Mouse (Mus musculus) forebrain, embryonic 16.5 days (tissue): Measurements from ENCODE around the gene Qrfp. TPM values are rescaled to one million over a fixed set of nuclear protein-coding genes. Genes with fewer than 3 reads are reported as not detected.
A peak's percentile ranks its signal among the peaks of the same experiment; 100 is the strongest.

Experiments used
- ATAC-seq: fragments of 200-750 bp; cut with Nextera tagmentation; 2 replicates; pipeline ENCODE4 v1.8.0; 2017; ENCODE audit warnings: mild to moderate bottlenecking, moderate library complexity
- H3K27ac ChIP-seq: fragments of 300-500 bp; sonication (generic); 2 replicates; pipeline ENCODE4 v1.5.1; 2014; ENCODE audit warnings: low read length, control low read depth
- H3K27me3 ChIP-seq: fragments of 300-500 bp; sonication (generic); replicated peaks from 2 replicates; pipeline ENCODE4 v1.6.1; 2014; ENCODE audit warnings: low read length; ENCODE audit not compliant: control insufficient read depth, insufficient read depth
- H3K36me3 ChIP-seq: fragments of 300-500 bp; sonication (generic); 2 replicates; pipeline ENCODE4 v1.6.1; 2014; ENCODE audit not compliant: control insufficient read depth, insufficient read depth
- H3K4me1 ChIP-seq: fragments of 300-500 bp; sonication (generic); replicated peaks from 2 replicates; pipeline ENCODE4 v1.6.1; 2014; ENCODE audit warnings: low read length; ENCODE audit not compliant: control insufficient read depth, insufficient read depth
- H3K4me2 ChIP-seq: fragments of 300-500 bp; sonication (generic); 2 replicates; pipeline ENCODE4 v1.6.1; 2014; ENCODE audit warnings: mild to moderate bottlenecking, low read length, control low read depth
- H3K4me3 ChIP-seq: fragments of 300-500 bp; sonication (generic); replicated peaks from 2 replicates; pipeline ENCODE4 v1.5.1; 2014; ENCODE audit warnings: mild to moderate bottlenecking, low read length, control low read depth
- H3K9ac ChIP-seq: fragments of 300-500 bp; sonication (generic); replicated peaks from 2 replicates; pipeline ENCODE4 v1.6.1; 2014; ENCODE audit warnings: low read depth, low read length, control low read depth
- H3K9me3 ChIP-seq: fragments of 300-500 bp; sonication (generic); 2 replicates; pipeline ENCODE4 v1.6.1; 2016; ENCODE audit warnings: low read length; ENCODE audit not compliant: control insufficient read depth
- WGBS: fragments of 180-500 bp; shearing (Covaris S2); extraction: QIAGEN DNeasy Blood & Tissue Kit; methylation state at CpG from one replicate; pipeline ENCODE4 v1.1.7; 2014; 5-methylcytosine and 5-hydroxymethylcytosine counted together
- polyA plus RNA-seq: library from polyadenylated mRNA; unstranded; fragments of >200 nt; fragmentation: Nextera tagmentation; extraction: Ambion mirVana; gene quantifications from 2 replicates; pipeline ENCODE4 v1.2.1, GENCODE M21; 2015

Qrfp gene
- polyA plus RNA-seq: 0.06 TPM in 1 of 2 replicates, not detected in the other

DNA sequence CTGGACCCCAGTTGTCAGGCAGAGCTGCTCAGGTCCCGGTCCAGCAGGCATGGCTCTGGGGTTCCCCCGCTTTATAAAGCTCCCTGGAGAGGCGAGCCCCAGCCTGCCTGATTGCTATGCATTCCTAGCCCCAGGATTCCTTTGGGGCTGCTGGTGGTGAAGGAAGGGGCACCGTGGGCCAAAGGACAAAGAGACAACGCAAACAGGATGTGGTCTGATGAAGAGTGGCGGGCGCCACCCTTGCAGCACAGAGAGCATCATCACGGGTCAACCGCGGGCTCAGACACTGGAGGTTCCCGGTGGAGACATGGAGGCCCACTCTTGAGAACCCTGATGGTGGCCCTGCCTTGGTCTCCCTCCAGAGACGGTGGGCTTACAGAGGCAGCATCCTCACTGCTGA, at the start of gene Qrfp:
Gene Qrfp, minus strand, starts transcription at position 137 of the 400 bp plus-strand sequence.
- H3K36me3 ChIP-seq: no peaks in the 10 kb centered on the region
- H3K4me2 ChIP-seq: no peak within 1 kb of the TSS
- ATAC-seq: no peak
- no peak within 1 kb of the TSS for H3K27ac ChIP-seq
- 57% methylated on average over 12 of the region's 12 CpGs for WGBS
- no peak within 1 kb of the TSS for H3K9ac ChIP-seq
- no peak within 1 kb of the TSS for H3K4me3 ChIP-seq
- H3K27me3 ChIP-seq: no peaks in the 10 kb centered on the region
- no peaks in the 10 kb centered on the region for H3K9me3 ChIP-seq
- H3K4me1 ChIP-seq: peaks cover 38% of the 10 kb centered on the region

DNA sequence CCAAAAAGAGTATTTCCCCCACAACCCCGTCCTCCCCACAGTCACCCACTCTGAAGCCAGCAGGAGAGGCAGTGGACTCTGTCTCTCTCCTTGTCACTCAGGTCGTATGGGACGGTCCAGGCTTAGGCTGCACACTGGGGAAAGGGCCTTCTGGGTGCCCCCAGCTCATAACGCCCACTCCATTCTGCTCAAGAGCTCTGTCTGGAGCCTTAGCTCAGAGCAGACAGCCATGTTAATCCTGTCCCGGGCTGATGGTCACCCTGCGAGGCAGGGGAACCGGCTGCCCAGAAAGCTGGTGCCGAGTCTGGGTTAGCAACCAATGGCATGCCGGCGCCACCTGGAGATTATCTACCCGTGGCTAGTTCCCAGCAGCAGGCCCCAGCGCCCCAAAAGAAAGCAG, 48.1 kb upstream of the Qrfp start:
- no peaks in the 10 kb centered on the region for H3K36me3 ChIP-seq
- H3K9ac ChIP-seq: no peak overlapping the region
- H3K27me3 ChIP-seq: no peaks in the 10 kb centered on the region
- H3K9me3 ChIP-seq: no peaks in the 10 kb centered on the region
- no peak overlapping the region for H3K4me2 ChIP-seq
- no peak overlapping the region for H3K4me3 ChIP-seq
- no peak overlapping the region for H3K27ac ChIP-seq
- peaks cover 4% of the 10 kb centered on the region; the same call in 1 of the 2 replicates for H3K4me1 ChIP-seq
- 12% methylated on average over 12 of the region's 12 CpGs for WGBS
- no peak for ATAC-seq

GRCm38 (mm10) chr2:31857180-31857579, 46.8 kb upstream of the Qrfp start:
- H3K4me3 ChIP-seq: no peak overlapping the region
- no peaks in the 10 kb centered on the region for H3K9me3 ChIP-seq
- peaks cover 4% of the 10 kb centered on the region; the same call in 1 of the 2 replicates for H3K4me1 ChIP-seq
- H3K4me2 ChIP-seq: no peak overlapping the region
- no peaks in the 10 kb centered on the region for H3K36me3 ChIP-seq
- no peak overlapping the region for H3K9ac ChIP-seq
- ATAC-seq: no peak
- H3K27me3 ChIP-seq: no peaks in the 10 kb centered on the region
- WGBS: 25% methylated on average over 6 of the region's 6 CpGs
- no peak overlapping the region for H3K27ac ChIP-seq

- ATAC-seq: no peak
- Histone ChIP-seq H3K36me3 (no peaks in the 10 kb centered on the region), H3K9ac (no peak overlapping the region), H3K4me2 (no peak overlapping the region), H3K27me3 (no peaks in the 10 kb centered on the region), H3K4me1 (peaks cover 4% of the 10 kb centered on the region; the same call in 1 of the 2 replicates), H3K27ac (no peak overlapping the region), H3K4me3 (no peak overlapping the region), H3K9me3 (no peaks in the 10 kb centered on the region)
- 81% methylated on average over 8 of the region's 8 CpGs for WGBS
These were observed 45.6 kb upstream of the Qrfp start for GRCm38 (mm10) chr2:31855991-31856390.

DNA sequence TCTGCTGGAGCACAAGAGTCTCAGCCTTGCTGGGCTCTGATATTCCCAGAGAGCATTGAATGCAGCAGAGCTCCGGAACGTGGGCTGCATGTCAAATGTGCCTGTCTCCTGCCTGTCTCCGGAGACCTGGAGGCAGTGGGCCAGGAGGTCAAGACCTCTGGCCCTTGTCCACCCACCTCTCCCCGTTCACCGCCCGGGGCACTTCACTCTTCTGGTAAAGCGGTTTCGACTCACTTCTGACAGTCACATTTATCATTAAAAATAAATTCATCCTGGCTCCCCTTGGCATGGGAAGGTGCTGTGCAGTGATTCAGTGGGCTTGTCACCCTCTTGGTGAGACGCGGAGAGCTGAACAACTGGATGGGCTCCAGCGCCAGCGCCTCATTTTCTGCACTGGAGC, 39.8 kb upstream of the Qrfp start:
- no peaks in the 10 kb centered on the region for H3K9me3 ChIP-seq
- H3K4me2 ChIP-seq: no peak overlapping the region
- ATAC-seq: no peak
- no peaks in the 10 kb centered on the region for H3K36me3 ChIP-seq
- no peak overlapping the region for H3K27ac ChIP-seq
- 44% methylated on average over 12 of the region's 12 CpGs for WGBS
- peaks cover 24% of the 10 kb centered on the region for H3K27me3 ChIP-seq
- H3K9ac ChIP-seq: no peak overlapping the region
- peaks cover 23% of the 10 kb centered on the region for H3K4me1 ChIP-seq
- H3K4me3 ChIP-seq: no peak overlapping the region

- H3K36me3 ChIP-seq: no peaks in the 10 kb centered on the region
- no peak overlapping the region for H3K27ac ChIP-seq
- H3K4me2 ChIP-seq: no peak overlapping the region
- H3K4me1 ChIP-seq: peaks cover 32% of the 10 kb centered on the region
- no peak overlapping the region for H3K9ac ChIP-seq
- H3K27me3 ChIP-seq: peaks cover 28% of the 10 kb centered on the region
- no peak overlapping the region for H3K4me3 ChIP-seq
- ATAC-seq: no peak
- 20% methylated on average over 6 of the region's 6 CpGs for WGBS
- no peaks in the 10 kb centered on the region for H3K9me3 ChIP-seq
These were observed 37.5 kb upstream of the Qrfp start for GRCm38 (mm10) chr2:31847908-31848307.

DNA sequence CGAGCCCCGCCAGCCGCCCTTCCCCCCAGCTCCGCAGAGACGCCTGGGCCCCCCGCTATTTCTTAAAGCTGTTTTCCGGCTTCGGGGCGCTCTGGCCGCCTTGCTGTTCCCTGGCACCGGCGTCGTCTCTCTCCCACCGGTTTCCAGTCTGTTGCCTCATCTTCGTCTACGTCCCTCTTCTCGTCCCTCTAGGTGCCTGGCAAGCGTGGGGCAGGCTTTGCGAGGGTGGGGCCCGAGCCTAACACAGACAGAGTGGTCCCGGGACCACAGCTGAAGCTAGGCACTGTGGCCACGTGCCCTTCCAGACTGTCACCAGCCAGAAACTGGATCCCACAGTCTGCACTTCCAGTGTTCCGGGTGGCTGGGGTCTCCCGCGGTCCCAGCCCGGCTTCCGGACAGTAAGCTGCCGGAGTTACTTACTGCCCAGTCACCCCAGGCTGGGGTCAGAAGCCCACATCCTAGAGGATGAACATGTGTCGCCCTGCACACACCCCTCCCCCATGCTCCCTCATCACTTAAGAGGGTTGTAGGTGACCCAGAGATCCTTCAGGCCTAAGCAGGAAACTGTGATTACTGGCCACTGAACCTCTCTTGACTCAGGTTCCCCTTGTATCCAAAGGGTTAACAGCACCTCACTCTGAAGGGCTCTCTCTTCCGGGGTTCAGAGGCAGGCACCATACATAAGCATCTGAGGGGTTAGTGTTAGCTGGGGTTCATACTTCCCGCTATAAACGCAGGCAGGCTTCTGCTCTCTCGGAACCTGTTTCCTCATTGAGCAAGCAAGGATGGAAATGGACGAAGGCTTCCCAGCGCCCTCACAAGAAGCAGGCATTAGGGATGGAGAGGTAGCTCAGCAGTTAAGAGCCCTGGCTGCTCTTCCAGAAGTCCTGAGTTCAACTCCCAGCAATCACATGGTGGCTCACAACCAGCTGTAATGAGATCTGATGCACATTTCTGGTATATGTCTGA, 36.6 kb upstream of the Qrfp start:
- Histone ChIP-seq H3K27me3 (peaks cover 28% of the 10 kb centered on the region), H3K9me3 (no peaks in the 10 kb centered on the region), H3K4me2 (peak overlapping the region; percentile 96), H3K4me1 (peaks cover 32% of the 10 kb centered on the region), H3K4me3 (peak overlapping the region; percentile 65), H3K36me3 (no peaks in the 10 kb centered on the region), H3K27ac (no peak overlapping the region), H3K9ac (no peak overlapping the region; the same call in none of the 2 replicates)
- no peak for ATAC-seq
- 4% methylated on average over 35 of the region's 35 CpGs for WGBS

DNA sequence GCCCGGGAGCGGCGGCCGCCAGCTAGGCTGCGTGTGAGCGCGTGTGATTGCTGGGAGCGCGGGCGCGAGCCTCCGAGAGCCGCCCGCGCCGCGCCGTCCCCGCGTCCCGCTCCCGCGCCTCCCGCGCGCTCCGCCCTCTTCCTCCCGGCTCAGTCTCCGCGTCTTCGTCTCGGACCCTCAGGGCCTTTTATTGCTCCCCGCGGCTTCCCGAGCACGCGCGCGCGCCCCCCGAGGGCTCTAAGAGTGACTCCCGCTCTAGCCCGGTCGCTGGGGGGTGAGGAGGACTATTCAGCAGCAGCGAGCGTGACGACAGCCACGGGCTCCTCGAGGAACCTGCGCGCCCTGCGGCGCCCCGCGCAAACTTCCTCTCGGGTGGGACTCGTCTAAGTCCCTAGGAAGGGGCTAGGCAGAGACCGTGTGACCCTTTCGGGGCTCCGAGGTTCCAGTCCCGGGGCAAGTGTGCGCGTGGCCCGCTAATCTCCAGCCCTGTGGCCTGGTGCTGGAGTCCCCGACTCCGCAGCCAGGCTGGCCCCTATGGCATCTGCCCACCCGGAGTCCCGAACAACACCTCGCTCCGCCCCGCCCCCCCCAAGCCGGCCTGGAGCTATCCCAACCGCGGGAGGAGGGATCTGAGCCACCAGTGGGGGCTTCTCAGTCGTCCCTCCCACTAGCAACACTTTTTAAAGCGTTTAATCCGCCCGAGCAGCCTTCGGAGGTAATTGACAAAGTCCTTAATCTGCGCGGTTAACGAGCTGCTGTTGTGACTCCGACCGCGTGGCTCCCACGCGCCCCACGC, 35.7 kb upstream of the Qrfp start, which contains the start of gene Fibcd1:
Gene Fibcd1, minus strand, starts transcription at position 110 of the 796 bp plus-strand sequence.
- H3K4me1 ChIP-seq: peaks cover 32% of the 10 kb centered on the region
- under 1% methylated on average over 79 of the region's 88 CpGs for WGBS
- H3K27ac ChIP-seq: no peak within 1 kb of the TSS
- peak within 1 kb of the TSS; percentile 65 for H3K4me3 ChIP-seq
- ATAC-seq: peak; percentile 34; the same call in 1 of the 2 replicates
- peak within 1 kb of the TSS; percentile 65 for H3K9ac ChIP-seq
- H3K4me2 ChIP-seq: peak within 1 kb of the TSS; percentile 96
- no peaks in the 10 kb centered on the region for H3K36me3 ChIP-seq
- H3K27me3 ChIP-seq: peaks cover 28% of the 10 kb centered on the region
- H3K9me3 ChIP-seq: no peaks in the 10 kb centered on the region

GRCm38 (mm10) chr2:31845512-31845895, 35.1 kb upstream of the Qrfp start:
- Histone ChIP-seq H3K4me3 (peak overlapping the region; percentile 65), H3K36me3 (no peaks in the 10 kb centered on the region), H3K9me3 (no peaks in the 10 kb centered on the region), H3K9ac (peak overlapping the region; percentile 65), H3K4me2 (peak overlapping the region; percentile 96), H3K27me3 (peaks cover 28% of the 10 kb centered on the region), H3K4me1 (peaks cover 32% of the 10 kb centered on the region), H3K27ac (no peak overlapping the region)
- 3% methylated on average over 23 of the region's 26 CpGs for WGBS
- peak; percentile 21; the same call in 1 of the 2 replicates for ATAC-seq
